Mouse (Mus musculus): ENCODE results near the gene 1700008O03Rik. TPM values are rescaled to one million over a fixed set of nuclear protein-coding genes. Genes with fewer than 3 reads are reported as not detected.

1700008O03Rik gene
- total RNA-seq, 1 experiment from 2014 or later: not detected

- no peak for ATAC-seq (replicated peaks; ENCODE audit: insufficient number of reproducible peaks, low FRiP score, low TSS enrichment, poor library complexity, severe bottlenecking)
These were observed 64.7 kb downstream of the 1700008O03Rik start for GRCm38 (mm10) chr7:44320886-44321285.

- ATAC-seq (replicated peaks; ENCODE audit: insufficient number of reproducible peaks, low FRiP score, low TSS enrichment, poor library complexity, severe bottlenecking): no peak
These were observed 67.7 kb downstream of the 1700008O03Rik start for GRCm38 (mm10) chr7:44317913-44318312.

GRCm38 (mm10) chr7:44312484-44312883 lies 73.1 kb downstream of the 1700008O03Rik start:
- no peak for ATAC-seq (replicated peaks; ENCODE audit: insufficient number of reproducible peaks, low FRiP score, low TSS enrichment, poor library complexity, severe bottlenecking)

- peak; percentile 37; the same call in 1 of the 2 replicates for ATAC-seq (replicated peaks; ENCODE audit: insufficient number of reproducible peaks, low FRiP score, low TSS enrichment, poor library complexity, severe bottlenecking)
These were observed 73.8 kb downstream of the 1700008O03Rik start for GRCm38 (mm10) chr7:44311713-44312304.

- no peak for ATAC-seq (replicated peaks; ENCODE audit: insufficient number of reproducible peaks, low FRiP score, low TSS enrichment, poor library complexity, severe bottlenecking)
These were observed 74.5 kb downstream of the 1700008O03Rik start for GRCm38 (mm10) chr7:44310878-44311712.

GRCm38 (mm10) chr7:44310285-44310877 lies 75.2 kb downstream of the 1700008O03Rik start:
- ATAC-seq (replicated peaks; ENCODE audit: insufficient number of reproducible peaks, low FRiP score, low TSS enrichment, poor library complexity, severe bottlenecking): no peak

Other genes with a start within 250 kb of the 1700008O03Rik start
- gene Klk1b16, start 249.1 kb downstream of the 1700008O03Rik start, total RNA-seq (2017): not detected in 3 replicates
- not detected in 3 replicates for gene Klk1b24, start 197.6 kb downstream of the 1700008O03Rik start, total RNA-seq (2017)
- not detected in 3 replicates for gene Klk1b3, start 187.6 kb downstream of the 1700008O03Rik start, total RNA-seq (2017)
- not detected in 3 replicates for gene Klk1b4, start 178.4 kb downstream of the 1700008O03Rik start, total RNA-seq (2017)
- gene Klk1b5, start 169.9 kb downstream of the 1700008O03Rik start, total RNA-seq (2017): not detected in 3 replicates
- gene Klk1, start 160.5 kb downstream of the 1700008O03Rik start, total RNA-seq (2017): not detected in 3 replicates
- gene Gm36864, start 149.6 kb downstream of the 1700008O03Rik start, total RNA-seq (2017): not detected in 3 replicates
- gene 1700028J19Rik, start 139.1 kb downstream of the 1700008O03Rik start, total RNA-seq (2017): 0.49 to 0.53 TPM in 2 of 3 replicates, not detected in the other
- 28.3 to 44.7 TPM (median 44.0 TPM) in 3 replicates for gene 2410002F23Rik, start 139.1 kb downstream of the 1700008O03Rik start, total RNA-seq (2017)
- not detected in 3 replicates for gene Acp4, start 128.4 kb downstream of the 1700008O03Rik start, total RNA-seq (2017)
- not detected in 3 replicates for gene Gm15517, start 124.4 kb downstream of the 1700008O03Rik start, total RNA-seq (2017)
- 0.49 to 1.6 TPM (median 0.85 TPM) in 3 replicates for gene Clec11a, start 78.9 kb downstream of the 1700008O03Rik start, total RNA-seq (2017)
- 0.19 to 1.2 TPM in 2 of 3 replicates, not detected in the other for gene Shank1, start 75.6 kb downstream of the 1700008O03Rik start, total RNA-seq (2017)
- not detected in 3 replicates for gene Syt3, start 1.7 kb downstream of the 1700008O03Rik start, total RNA-seq (2017)
- not detected in 3 replicates for gene Lrrc4b, start 43.2 kb upstream of the 1700008O03Rik start, total RNA-seq (2017)
- not detected in 3 replicates for gene Aspdh, start 79.6 kb upstream of the 1700008O03Rik start, total RNA-seq (2017)
- gene Josd2, start 82.2 kb upstream of the 1700008O03Rik start, total RNA-seq (2017): 12.9 to 40.9 TPM (median 17.1 TPM) in 3 replicates
- 21.7 to 29.0 TPM (median 23.3 TPM) in 3 replicates for gene Emc10, start 110.7 kb upstream of the 1700008O03Rik start, total RNA-seq (2017)
- 2.0 TPM in 1 of 3 replicates, not detected in the others for gene Fam71e1, start 110.8 kb upstream of the 1700008O03Rik start, total RNA-seq (2017)
- gene Mybpc2, start 138.8 kb upstream of the 1700008O03Rik start, total RNA-seq (2017): 10.7 TPM in 1 of 3 replicates, not detected in the others
- 11.0 to 17.1 TPM (median 14.5 TPM) in 3 replicates for gene Spib, start 146.3 kb upstream of the 1700008O03Rik start, total RNA-seq (2017)
- gene Pold1, start 163.0 kb upstream of the 1700008O03Rik start, total RNA-seq (2017): 16.1 to 42.8 TPM (median 23.8 TPM) in 3 replicates
- 140 to 243 TPM (median 153 TPM) in 3 replicates for gene Nr1h2, start 168.1 kb upstream of the 1700008O03Rik start, total RNA-seq (2017)
- gene Napsa, start 186.6 kb upstream of the 1700008O03Rik start, total RNA-seq (2017): 162 to 248 TPM (median 207 TPM) in 3 replicates
- gene Kcnc3, start 204.8 kb upstream of the 1700008O03Rik start, total RNA-seq (2017): 0.19 to 0.43 TPM (median 0.38 TPM) in 3 replicates